Mouse (Mus musculus) heart, adult 11 months (tissue): ENCODE data around the gene Sec14l1.
"Not testable (repeated sequence)": the region's sequence is repeated elsewhere in the genome, so short reads cannot be mapped to it uniquely, and the experiment has no call there.

Source experiments
- DNase-seq: peaks from one replicate; pipeline ENCODE4 v3.0.0; 2022

Gene Sec14l1

GRCm38 (mm10) chr11:117114592-117115345 lies at the start of gene Sec14l1:
Gene Sec14l1 (plus strand): TSS chr11:117115168.
- peak; percentile 100 for DNase-seq

- not testable (repeated sequence) for DNase-seq
These were observed 49.4 kb upstream of the Sec14l1 start for GRCm38 (mm10) chr11:117065602-117066001.

GRCm38 (mm10) chr11:117066738-117067137 lies 48.2 kb upstream of the Sec14l1 start:
- DNase-seq, result no peak

- DNase-seq, result no peak
These were observed 46.6 kb upstream of the Sec14l1 start for GRCm38 (mm10) chr11:117068332-117068731.

GRCm38 (mm10) chr11:117069027-117069426 lies 45.9 kb upstream of the Sec14l1 start:
- no peak for DNase-seq

GRCm38 (mm10) chr11:117070711-117071110 lies 44.3 kb upstream of the Sec14l1 start:
- DNase-seq, result no peak

DNA sequence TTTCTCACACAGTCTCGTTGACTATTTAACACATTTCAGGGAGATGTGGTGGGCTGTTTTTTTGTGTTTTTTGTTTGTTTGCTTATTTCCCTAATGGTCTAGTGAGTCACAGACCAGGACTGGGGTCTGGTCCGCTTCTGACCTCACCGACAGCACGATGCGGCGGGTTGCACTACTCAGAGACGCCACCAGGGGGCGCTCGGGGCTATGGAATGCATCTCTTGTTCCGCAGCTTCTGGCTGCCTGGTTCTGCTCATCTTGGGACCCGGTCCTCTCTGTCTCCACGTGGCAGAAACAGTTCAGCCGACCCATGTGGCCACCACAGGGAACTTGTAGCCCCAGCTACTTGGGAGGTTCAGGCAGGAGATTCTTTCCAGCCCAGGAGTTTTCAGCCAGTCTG lies 42.8 kb upstream of the Sec14l1 start:
- peak; percentile 96 for DNase-seq

- no peak for DNase-seq
These were observed 41.5 kb upstream of the Sec14l1 start for GRCm38 (mm10) chr11:117073426-117073825.

GRCm38 (mm10) chr11:117076576-117077196 lies 38.3 kb upstream of the Sec14l1 start:
- peak; percentile 99 for DNase-seq

- no peak for DNase-seq
These were observed 37.7 kb upstream of the Sec14l1 start for GRCm38 (mm10) chr11:117077227-117077626.

DNA sequence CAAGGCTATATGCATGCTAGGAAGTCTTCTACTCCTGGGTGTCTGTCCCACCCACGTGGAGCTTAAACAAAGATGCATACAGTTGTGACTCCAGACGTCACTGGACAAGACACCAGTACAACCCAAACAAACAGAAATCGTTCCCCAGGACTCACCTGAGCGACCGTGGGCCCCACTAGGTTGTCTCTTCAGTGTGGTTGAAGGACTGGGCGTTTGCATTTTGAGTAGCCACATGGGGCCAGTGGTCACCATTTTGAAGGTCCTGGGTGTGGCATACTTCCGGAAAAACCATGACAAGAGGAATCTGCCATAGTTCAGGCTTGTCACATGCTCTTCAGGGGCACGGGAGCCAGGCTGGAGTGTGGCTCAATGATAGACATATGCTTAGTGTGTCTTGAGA lies 37.1 kb upstream of the Sec14l1 start:
- DNase-seq, result no peak

DNA sequence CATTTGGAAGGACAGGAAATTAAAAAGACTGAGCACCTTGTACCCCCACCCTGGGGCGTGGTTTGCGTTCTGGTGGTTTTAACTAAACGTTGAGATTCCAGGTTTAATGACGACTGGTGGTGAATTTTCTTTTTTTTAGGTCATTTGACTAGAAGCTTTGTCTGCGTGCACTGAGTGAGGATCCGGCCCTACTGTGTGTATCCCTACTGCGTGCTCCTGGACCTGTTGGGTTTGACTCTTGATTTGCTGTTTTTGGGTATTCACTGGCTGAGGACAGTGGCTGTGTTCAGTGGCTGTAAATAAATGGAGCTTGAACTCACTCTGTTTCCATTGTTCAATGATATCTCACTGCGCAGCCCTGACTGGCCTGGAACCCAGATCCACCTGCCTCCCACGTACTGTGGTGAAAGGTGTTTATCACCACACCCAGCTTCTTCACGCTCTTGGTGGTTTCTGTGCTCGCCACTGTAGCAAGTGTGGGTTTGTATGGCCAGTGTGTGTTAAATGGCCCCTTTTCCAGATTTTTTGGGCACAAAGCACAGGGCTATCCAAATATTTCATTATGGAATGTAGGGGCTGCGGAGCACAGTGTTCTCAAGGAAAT lies 36.2 kb upstream of the Sec14l1 start:
- peak; percentile 87 for DNase-seq

- peak; percentile 94 for DNase-seq
These were observed 35.2 kb upstream of the Sec14l1 start for GRCm38 (mm10) chr11:117079651-117080190.

DNA sequence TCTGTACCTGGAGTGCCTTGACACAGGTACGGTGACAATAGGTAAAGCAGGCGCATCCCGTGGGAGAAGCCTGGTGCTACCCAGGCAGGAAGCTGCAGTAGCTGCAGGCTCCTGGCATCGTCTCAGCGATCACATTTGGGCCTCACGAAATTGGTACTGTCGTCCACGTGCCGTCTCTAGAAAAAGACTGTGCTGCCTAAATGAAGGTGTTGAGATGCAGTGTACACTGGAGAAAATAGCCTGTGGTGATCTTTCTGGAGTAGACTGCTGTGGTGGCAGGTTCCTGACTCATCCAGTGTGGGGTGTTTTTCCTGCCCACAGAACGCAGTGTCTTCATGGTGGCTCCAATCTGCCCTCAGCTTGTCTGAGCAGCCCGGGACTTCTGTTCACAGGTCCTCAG lies 34.8 kb upstream of the Sec14l1 start:
- DNase-seq, result no peak

GRCm38 (mm10) chr11:117081165-117082064 lies 33.6 kb upstream of the Sec14l1 start:
- DNase-seq, result peak; percentile 99

DNA sequence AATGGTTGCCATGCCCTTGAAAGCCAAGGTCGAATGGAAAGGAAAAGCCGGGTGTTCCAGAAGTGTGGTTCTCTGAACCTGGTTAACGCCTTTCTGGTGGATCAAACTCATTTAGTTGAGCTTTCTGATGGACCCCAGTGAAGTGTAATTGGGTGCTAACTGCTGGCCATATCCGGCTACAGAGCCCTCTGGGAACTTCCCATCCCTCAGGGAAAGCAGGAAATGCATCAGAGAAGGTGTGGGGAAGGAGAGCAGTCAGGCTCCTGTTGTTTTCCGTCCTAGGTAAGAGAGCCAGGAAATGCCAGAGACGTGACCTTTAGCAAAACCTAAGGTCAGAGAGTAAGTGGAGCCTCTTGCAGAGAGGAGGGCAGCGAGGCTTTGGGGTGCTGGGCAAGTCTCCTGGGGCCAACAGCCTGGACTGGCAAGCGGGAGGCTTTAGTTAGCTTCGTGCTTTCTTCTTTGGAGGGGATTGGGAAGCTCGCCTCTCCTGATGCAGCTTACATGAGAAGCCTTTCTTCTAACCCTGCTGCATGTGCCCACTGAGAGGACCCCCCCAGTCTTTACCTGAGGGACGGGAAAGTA lies 32.5 kb upstream of the Sec14l1 start:
- DNase-seq, result peak; percentile 97

- DNase-seq, result peak; percentile 99
These were observed 31.7 kb upstream of the Sec14l1 start for GRCm38 (mm10) chr11:117083052-117083881.

DNA sequence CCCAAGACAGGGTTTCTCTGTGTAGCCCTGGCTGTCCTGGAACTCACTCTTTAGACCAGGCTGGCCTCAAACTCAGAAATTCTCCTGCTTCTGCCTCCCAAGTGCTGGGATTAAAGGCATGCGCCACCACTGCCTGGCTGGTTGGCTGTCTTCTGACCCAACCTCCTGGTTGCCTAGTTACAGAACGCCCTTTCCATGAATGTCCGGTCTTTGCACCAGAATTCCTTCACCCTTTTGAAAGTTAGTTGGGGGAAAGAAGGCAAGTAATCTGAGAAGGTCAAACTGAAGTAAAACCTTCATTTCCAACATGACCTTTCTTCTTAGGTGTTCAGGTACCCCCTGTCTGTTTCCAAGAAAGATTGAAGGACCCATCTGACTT lies 31.1 kb upstream of the Sec14l1 start:
- DNase-seq, result not testable (repeated sequence)

GRCm38 (mm10) chr11:117086215-117086614 lies 28.8 kb upstream of the Sec14l1 start:
- DNase-seq, result peak; percentile 94

- DNase-seq, result peak; percentile 98
These were observed 27.8 kb upstream of the Sec14l1 start for GRCm38 (mm10) chr11:117087036-117087799.
